Mouse (Mus musculus) ovary, adult 10 weeks (tissue): ENCODE data around the gene Vegfa. TPM values are rescaled to one million over a fixed set of nuclear protein-coding genes. Genes with fewer than 3 reads are reported as not detected.

Experiments
- polyA plus RNA-seq: library from polyadenylated mRNA; stranded (reverse); fragments of 350-450 nt; fragmentation: Illumina TruSeq; extraction: RNeasy Lipid Tissue Mini Kit (QIAGEN cat#74804); gene quantifications from one replicate; pipeline ENCODE4 v1.2.3, GENCODE M21; 2014

The Vegfa gene
- 14.5 TPM for polyA plus RNA-seq

GRCm38 (mm10) chr17:46032257-46032991 is at the start of gene Vegfa:
Gene Vegfa, minus strand, starts transcription at chr17:46032369.

Other genes with a start within 250 kb of the Vegfa start
- gene Mrps18a, start 78.6 kb upstream of the Vegfa start, polyA plus RNA-seq, result 15.5 TPM
- 1.3 TPM for gene Rsph9, start 111.8 kb upstream of the Vegfa start, polyA plus RNA-seq
- gene Mad2l1bp, start 121.2 kb upstream of the Vegfa start, polyA plus RNA-seq, result 0.74 TPM
- gene Gtpbp2, start 128.7 kb upstream of the Vegfa start, polyA plus RNA-seq, result 2.4 TPM
- 16.1 TPM for gene Polh, start 170.3 kb upstream of the Vegfa start, polyA plus RNA-seq
- gene Xpo5, start 170.4 kb upstream of the Vegfa start, polyA plus RNA-seq, result 26.9 TPM
- gene Polr1c, start 215.7 kb upstream of the Vegfa start, polyA plus RNA-seq, result 6.1 TPM
- 1.3 TPM for gene Yipf3, start 215.7 kb upstream of the Vegfa start, polyA plus RNA-seq
- gene Lrrc73, start 221.2 kb upstream of the Vegfa start, polyA plus RNA-seq, result not detected